Mouse (Mus musculus) bone marrow, adult 2 months (tissue): ENCODE results near the gene Zfp64.

ENCODE experiments used
- CTCF ChIP-seq: fragments of 200-500 bp; IDR thresholded peaks from 2 replicates; pipeline ENCODE4 v1.5.1; 2011; ENCODE audit warnings: low read length, control low read depth; ENCODE audit not compliant: control insufficient read depth, insufficient read depth
- POLR2A ChIP-seq: fragments of 200-500 bp; IDR thresholded peaks from 2 replicates; pipeline ENCODE4 v1.6.1; 2011; ENCODE audit warnings: low read depth, mild to moderate bottlenecking, control low read depth, low read length, borderline replicate concordance; ENCODE audit not compliant: control insufficient read depth

DNA sequence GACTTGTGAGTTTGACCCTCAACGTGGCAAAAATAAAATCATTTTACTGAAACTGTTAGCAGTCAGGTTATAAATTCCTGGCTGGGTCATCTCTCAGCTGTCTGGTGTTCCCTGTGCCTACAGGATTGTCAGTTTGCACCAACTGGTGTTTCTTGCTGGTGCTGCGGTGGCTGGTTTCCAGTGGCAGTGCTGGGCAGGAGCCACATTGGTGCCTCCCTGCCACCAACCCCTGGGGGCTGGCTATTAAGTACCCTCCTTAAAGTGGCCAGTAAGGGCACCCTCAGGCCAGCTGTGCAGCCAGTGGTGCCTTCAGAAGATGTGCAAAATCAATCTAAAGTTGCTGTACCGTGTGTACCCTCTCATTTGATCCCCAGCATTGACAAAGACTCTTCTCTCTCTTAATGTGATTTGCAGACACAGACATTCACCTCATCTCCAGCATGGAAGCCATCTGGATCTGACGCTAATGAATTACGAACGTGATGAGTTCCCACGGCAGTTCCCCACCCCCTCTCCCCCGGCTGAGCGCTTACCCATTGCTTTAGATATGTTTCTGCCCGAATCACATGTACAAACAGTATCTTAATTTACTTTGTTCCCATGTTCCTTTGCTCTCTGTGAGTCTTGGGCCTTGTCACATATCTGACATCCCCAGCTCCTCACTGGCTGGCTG, 16.0 kb downstream of the Zfp64 start:
- TF ChIP-seq CTCF: no peak
- no peak for TF ChIP-seq POLR2A
